Mouse (Mus musculus): ENCODE measurements around the gene Ldb3. TPM values are rescaled to one million over a fixed set of nuclear protein-coding genes. Genes with fewer than 3 reads are reported as not detected.

The Ldb3 gene
- polyA plus RNA-seq, 1 experiment from 2014 or later: not detected

- H3K4me3 ChIP-seq (ENCODE audit: inconsistent target): no peak overlapping the region
- no peaks in the 10 kb centered on the region for H3K79me2 ChIP-seq (ENCODE audit: inconsistent target)
- H3K27ac ChIP-seq: no peak overlapping the region
- no peaks in the 10 kb centered on the region for H3K36me3 ChIP-seq (ENCODE audit: inconsistent target)
- WGBS (ENCODE audit: missing documents): 89% methylated on average over 2 of the region's 2 CpGs
These were observed 14.4 kb downstream of the Ldb3 start for GRCm38 (mm10) chr14:34574068-34574467.

- H3K4me3 ChIP-seq (ENCODE audit: inconsistent target): no peak overlapping the region
- no peaks in the 10 kb centered on the region for H3K79me2 ChIP-seq (ENCODE audit: inconsistent target)
- no peaks in the 10 kb centered on the region for H3K36me3 ChIP-seq (ENCODE audit: inconsistent target)
- 85% methylated on average over 9 of the region's 9 CpGs for WGBS (ENCODE audit: missing documents)
- no peak overlapping the region for H3K27ac ChIP-seq
These were observed 15.1 kb downstream of the Ldb3 start for GRCm38 (mm10) chr14:34573348-34573913.

- Histone ChIP-seq H3K4me3 (ENCODE audit: inconsistent target) (no peak overlapping the region), H3K79me2 (ENCODE audit: inconsistent target) (no peaks in the 10 kb centered on the region), H3K36me3 (ENCODE audit: inconsistent target) (no peaks in the 10 kb centered on the region), H3K27ac (no peak overlapping the region)
- 90% methylated on average over 17 of the region's 17 CpGs for WGBS (ENCODE audit: missing documents)
These were observed 16.7 kb downstream of the Ldb3 start for GRCm38 (mm10) chr14:34571610-34572387.

DNA sequence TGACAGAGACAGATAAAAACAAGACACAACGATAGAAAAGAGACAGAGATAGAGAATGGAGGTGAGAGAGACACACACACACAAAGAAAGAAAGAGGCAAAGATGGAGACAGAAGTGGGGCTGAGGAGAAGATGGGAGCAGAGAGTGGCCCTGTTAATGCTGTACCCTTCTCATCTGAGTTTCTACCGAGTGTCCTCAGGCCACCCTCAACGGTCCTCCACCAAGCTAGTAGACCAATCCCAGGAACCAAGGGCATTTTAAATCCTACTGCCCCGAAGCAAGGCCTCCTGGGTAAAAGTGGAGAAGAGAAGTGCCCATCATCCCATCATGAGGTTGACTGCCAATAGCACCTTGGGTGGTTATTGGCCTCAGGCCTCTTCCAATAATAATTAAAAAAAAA is 17.6 kb downstream of the Ldb3 start:
- Histone ChIP-seq H3K79me2 (ENCODE audit: inconsistent target) (no peaks in the 10 kb centered on the region), H3K27ac (no peak overlapping the region), H3K4me3 (ENCODE audit: inconsistent target) (no peak overlapping the region), H3K36me3 (ENCODE audit: inconsistent target) (no peaks in the 10 kb centered on the region)
- WGBS (ENCODE audit: missing documents): 81% methylated on average over 4 of the region's 4 CpGs

DNA sequence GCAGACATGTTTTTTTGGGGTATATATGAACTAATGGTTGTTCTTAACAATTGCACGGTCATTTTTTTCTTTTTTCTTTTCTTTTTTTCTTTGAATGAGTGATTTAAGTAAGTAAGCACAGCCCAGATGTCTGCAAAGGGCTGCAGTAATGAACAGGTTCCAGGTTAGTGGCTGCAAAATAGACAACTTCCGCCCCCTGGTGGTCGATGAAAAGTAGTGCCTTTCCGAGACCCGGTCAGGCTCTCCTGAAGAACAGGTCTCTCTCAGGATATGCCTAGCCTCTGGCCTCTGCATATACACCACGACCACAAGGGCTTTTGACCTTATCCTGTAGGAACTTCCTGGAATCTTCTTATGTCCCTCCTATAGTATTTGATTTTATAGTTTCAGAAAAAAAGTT is 18.2 kb downstream of the Ldb3 start:
- 1% methylated on average over 6 of the region's 6 CpGs for WGBS (ENCODE audit: missing documents)

DNA sequence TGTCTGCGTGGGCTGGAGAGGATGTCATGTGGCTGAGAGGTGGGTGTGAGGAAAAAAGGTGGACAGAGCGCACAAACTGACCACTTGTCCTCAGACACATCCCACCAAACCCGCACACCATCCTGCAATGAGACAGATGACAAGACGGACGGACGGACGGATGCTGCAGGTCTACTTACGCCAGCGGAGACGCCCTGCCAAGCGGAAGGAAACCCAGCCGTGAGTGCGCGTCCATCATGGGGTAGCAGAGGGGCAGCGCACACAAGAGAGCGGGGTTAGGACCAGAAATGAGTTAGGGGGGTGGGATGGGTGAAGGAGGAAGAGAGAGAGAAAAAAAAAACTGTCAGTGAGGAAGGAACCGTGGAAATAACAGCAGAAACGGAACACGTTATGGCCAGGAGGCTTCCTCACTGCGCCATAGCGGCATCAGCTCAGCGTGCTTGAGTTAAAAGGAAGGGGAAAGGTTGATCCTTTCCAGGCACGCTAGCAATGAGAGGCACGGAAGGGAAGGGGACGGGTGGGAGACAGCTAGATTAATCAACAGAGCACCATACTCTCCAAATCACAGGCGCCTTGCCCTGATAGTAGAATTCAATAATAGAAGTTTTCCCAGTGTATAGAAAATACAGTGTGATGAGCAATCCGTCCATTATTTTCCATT is 18.8 kb downstream of the Ldb3 start:
- Histone ChIP-seq H3K4me3 (ENCODE audit: inconsistent target) (no peak overlapping the region), H3K79me2 (ENCODE audit: inconsistent target) (no peaks in the 10 kb centered on the region), H3K36me3 (ENCODE audit: inconsistent target) (no peaks in the 10 kb centered on the region), H3K27ac (no peak overlapping the region)
- 43% methylated on average over 26 of the region's 27 CpGs for WGBS (ENCODE audit: missing documents)

More for the DNA sequence above, 18.2 kb downstream of the Ldb3 start:
- Histone ChIP-seq H3K27ac (no peak overlapping the region), H3K79me2 (ENCODE audit: inconsistent target) (no peaks in the 10 kb centered on the region), H3K4me3 (ENCODE audit: inconsistent target) (no peak overlapping the region), H3K36me3 (ENCODE audit: inconsistent target) (no peaks in the 10 kb centered on the region)

DNA sequence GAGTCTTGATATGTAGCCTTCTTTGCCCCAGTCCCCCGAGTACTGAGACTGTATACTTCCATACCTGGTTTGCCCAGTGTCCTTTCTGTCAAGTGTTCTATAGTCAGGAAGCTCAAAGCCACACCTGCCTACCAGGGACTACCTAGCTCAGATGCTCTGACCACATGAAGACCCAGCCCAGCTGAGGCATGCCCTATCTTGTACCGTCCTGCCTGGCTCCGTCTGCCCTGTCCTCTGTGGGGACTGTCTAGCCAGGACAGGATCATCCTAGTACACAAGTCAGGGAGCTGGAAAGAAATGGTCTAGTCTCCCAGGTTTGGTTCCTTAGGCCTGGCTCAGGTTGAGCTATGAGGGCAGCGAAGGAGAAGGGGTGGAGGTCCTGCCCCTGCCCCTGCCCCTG is 19.9 kb downstream of the Ldb3 start:
- Histone ChIP-seq H3K36me3 (ENCODE audit: inconsistent target) (no peaks in the 10 kb centered on the region), H3K4me3 (ENCODE audit: inconsistent target) (no peak overlapping the region), H3K79me2 (ENCODE audit: inconsistent target) (no peaks in the 10 kb centered on the region), H3K27ac (no peak overlapping the region)
- WGBS (ENCODE audit: missing documents): 82% methylated on average over 4 of the region's 4 CpGs

GRCm38 (mm10) chr14:34567697-34568096 is 20.8 kb downstream of the Ldb3 start:
- Histone ChIP-seq H3K79me2 (ENCODE audit: inconsistent target) (no peaks in the 10 kb centered on the region), H3K27ac (no peak overlapping the region), H3K36me3 (ENCODE audit: inconsistent target) (no peaks in the 10 kb centered on the region), H3K4me3 (ENCODE audit: inconsistent target) (no peak overlapping the region)
- WGBS (ENCODE audit: missing documents): 81% methylated on average over 5 of the region's 5 CpGs

- 94% methylated on average over 7 of the region's 7 CpGs for WGBS (ENCODE audit: missing documents)
- no peak overlapping the region for H3K4me3 ChIP-seq (ENCODE audit: inconsistent target)
These were observed 22.0 kb downstream of the Ldb3 start for GRCm38 (mm10) chr14:34566530-34566929.

GRCm38 (mm10) chr14:34565711-34566110 is 22.8 kb downstream of the Ldb3 start:
- H3K36me3 ChIP-seq (ENCODE audit: inconsistent target): no peaks in the 10 kb centered on the region
- WGBS (ENCODE audit: missing documents): 85% methylated on average over 17 of the region's 17 CpGs
- no peak overlapping the region for H3K27ac ChIP-seq
- H3K4me3 ChIP-seq (ENCODE audit: inconsistent target): no peak overlapping the region
- H3K79me2 ChIP-seq (ENCODE audit: inconsistent target): no peaks in the 10 kb centered on the region

More at GRCm38 (mm10) chr14:34566530-34566929, 22.0 kb downstream of the Ldb3 start:
- no peak overlapping the region for H3K27ac ChIP-seq
- H3K36me3 ChIP-seq (ENCODE audit: inconsistent target): no peaks in the 10 kb centered on the region
- no peaks in the 10 kb centered on the region for H3K79me2 ChIP-seq (ENCODE audit: inconsistent target)

DNA sequence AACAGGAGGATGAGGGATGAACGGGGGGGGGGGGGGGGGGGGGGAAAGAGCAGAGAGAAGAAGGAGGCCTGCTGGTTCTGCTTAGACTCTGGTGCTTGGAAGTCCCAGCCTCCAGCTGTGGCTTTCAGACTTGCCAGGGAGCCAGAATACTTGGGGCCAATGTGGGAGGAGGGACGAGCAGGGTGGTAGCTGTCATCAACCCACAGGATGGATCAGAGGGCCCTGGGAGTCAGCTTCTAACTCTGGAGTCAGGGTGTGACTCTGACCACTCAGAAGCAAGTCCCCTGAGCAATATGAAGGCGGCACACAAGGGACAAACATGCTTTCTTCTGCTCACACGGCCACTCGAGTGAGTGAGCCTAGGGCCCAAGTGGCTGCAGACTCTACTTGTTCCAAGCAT is 23.8 kb downstream of the Ldb3 start:
- Histone ChIP-seq H3K36me3 (ENCODE audit: inconsistent target) (no peaks in the 10 kb centered on the region), H3K27ac (no peak overlapping the region), H3K4me3 (ENCODE audit: inconsistent target) (no peak overlapping the region), H3K79me2 (ENCODE audit: inconsistent target) (no peaks in the 10 kb centered on the region)
- 86% methylated on average over 4 of the region's 5 CpGs for WGBS (ENCODE audit: missing documents)

- 9% methylated on average over 2 of the region's 2 CpGs for WGBS (ENCODE audit: missing documents)
- Histone ChIP-seq H3K36me3 (ENCODE audit: inconsistent target) (no peaks in the 10 kb centered on the region), H3K27ac (no peak overlapping the region), H3K79me2 (ENCODE audit: inconsistent target) (no peaks in the 10 kb centered on the region), H3K4me3 (ENCODE audit: inconsistent target) (no peak overlapping the region)
These were observed 26.1 kb downstream of the Ldb3 start for GRCm38 (mm10) chr14:34562393-34562792.

DNA sequence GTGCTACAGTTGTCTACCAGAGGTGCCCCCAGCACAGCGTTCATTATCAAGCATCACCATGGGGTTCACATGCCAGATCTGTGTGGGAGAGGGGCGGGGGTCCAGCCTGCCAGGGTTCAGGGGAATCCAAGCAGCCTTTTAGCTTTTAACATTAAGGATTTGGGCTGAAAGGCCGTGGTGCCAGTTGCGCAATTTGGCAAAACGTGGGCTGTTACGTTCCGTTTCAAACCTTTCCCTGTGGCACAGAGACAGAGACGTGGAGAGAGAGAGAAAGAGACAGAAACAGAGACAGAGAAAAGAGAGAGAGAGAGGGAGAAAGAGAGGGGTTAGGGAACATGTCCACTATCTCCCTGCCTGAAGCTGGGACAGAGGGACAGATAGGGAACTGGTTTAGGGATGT is 26.8 kb downstream of the Ldb3 start:
- WGBS (ENCODE audit: missing documents): 74% methylated on average over 8 of the region's 8 CpGs
- no peaks in the 10 kb centered on the region for H3K36me3 ChIP-seq (ENCODE audit: inconsistent target)
- no peak overlapping the region for H3K4me3 ChIP-seq (ENCODE audit: inconsistent target)
- H3K79me2 ChIP-seq (ENCODE audit: inconsistent target): no peaks in the 10 kb centered on the region
- H3K27ac ChIP-seq: no peak overlapping the region

GRCm38 (mm10) chr14:34558947-34559346 is 29.5 kb downstream of the Ldb3 start:
- WGBS (ENCODE audit: missing documents): 86% methylated on average over 9 of the region's 9 CpGs
- Histone ChIP-seq H3K4me3 (ENCODE audit: inconsistent target) (no peak overlapping the region), H3K27ac (no peak overlapping the region), H3K79me2 (ENCODE audit: inconsistent target) (no peaks in the 10 kb centered on the region), H3K36me3 (ENCODE audit: inconsistent target) (no peaks in the 10 kb centered on the region)

DNA sequence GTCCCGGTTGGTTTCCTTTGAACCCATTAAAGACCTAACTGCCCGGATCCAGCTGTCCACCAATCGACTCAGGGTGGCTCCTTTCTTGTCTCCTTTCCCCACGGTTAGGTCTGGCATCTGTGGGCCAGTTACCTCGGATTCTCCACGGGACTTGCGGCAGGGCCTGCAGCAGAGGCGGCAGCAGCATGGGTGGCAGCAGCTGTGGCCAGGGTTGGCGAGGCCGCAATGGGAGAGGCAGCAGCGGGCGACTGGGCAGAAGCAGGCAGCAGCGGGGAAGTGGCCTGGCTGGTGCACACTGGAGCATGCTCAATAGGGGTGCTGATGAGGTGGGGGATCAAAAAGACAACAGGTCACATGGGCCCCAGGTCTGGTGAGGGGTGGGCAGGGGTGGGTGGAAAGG is 33.3 kb downstream of the Ldb3 start:
- H3K36me3 ChIP-seq (ENCODE audit: inconsistent target): no peaks in the 10 kb centered on the region
- no peaks in the 10 kb centered on the region for H3K79me2 ChIP-seq (ENCODE audit: inconsistent target)
- no peak overlapping the region for H3K4me3 ChIP-seq (ENCODE audit: inconsistent target)
- WGBS (ENCODE audit: missing documents): 80% methylated on average over 13 of the region's 13 CpGs
- no peak overlapping the region for H3K27ac ChIP-seq

All from macrophage (primary cell).